Mouse (Mus musculus): ENCODE data around the gene Gtf2h4.

DNA sequence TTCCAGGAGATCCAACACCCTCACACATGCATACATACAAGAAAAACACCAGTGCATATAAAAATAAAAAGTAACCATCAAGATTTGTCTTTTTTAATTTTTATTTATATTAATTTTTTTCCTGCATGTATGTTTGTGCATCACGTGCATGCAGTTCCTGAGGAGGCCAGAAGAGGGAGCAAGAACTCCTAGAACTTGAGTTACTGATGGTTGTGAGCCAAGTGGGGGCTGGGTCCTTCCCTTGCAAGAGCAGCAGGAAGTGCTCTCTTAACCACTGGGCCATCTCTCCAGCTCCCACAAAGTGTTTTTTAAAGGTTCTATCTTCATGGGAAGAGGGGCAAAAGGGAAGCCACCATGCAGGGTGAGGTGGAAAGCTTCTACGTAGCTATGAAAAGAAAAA is 21.8 kb upstream of the Gtf2h4 start:
- 0 out of 2 replicates have a peak, but pooled peaks have one; percentile 14 for TF ChIP-seq CTCF (IDR thresholded peaks at IDR 0.05; ENCODE audit: borderline replicate concordance, insufficient read depth, low read length)
- no peak for TF ChIP-seq POLR2A (IDR thresholded peaks at IDR 0.05; ENCODE audit: low read depth, low read length)
